In genomic region chr1:5273938-5274337, GRCm38 (mm10) we compare ENCODE assay signal across 26 mouse cellular contexts.
DNase-seq lines count a peak whose midpoint lies in the region; ATAC-seq and TF ChIP-seq lines count a peak whose summit lies in the region.
"Had no signal": no experiment of that assay in that cellular context is flagged by ENCODE, and none has a peak within 500 bp of the region (broad histone marks: within the 10 kb centered on the region; RNA-seq: fewer than 3 reads in every experiment).

No protein-coding gene starts in this region.

- TF ChIP-seq CTCF in midbrain, postnatal 0 days (IDR thresholded peaks at IDR 0.05): no peak

- H3K4me2 ChIP-seq in forebrain, embryonic 14.5 days (ENCODE audit: low read length): no peak overlapping the region
- no peak overlapping the region for H3K4me2 ChIP-seq in forebrain, embryonic 12.5 days
- H3K4me2 ChIP-seq in hindbrain, embryonic 16.5 days (ENCODE audit: low read length): no peak overlapping the region
- H3K4me2 ChIP-seq in hindbrain, embryonic 11.5 days (replicated peaks; ENCODE audit: low read depth, low read length): no peak overlapping the region
- H3K4me2 ChIP-seq in midbrain, postnatal 0 days (ENCODE audit: low read depth, low read length, poor library complexity, severe bottlenecking): no peak overlapping the region
- H3K4me2 ChIP-seq in midbrain, embryonic 15.5 days: no peak overlapping the region
- H3K4me2 ChIP-seq: embryonic facial prominence, embryonic 13.5 days; heart, embryonic 11.5 days; hindbrain, embryonic 14.5 days; intestine, embryonic 15.5 days had no signal

- DNase-seq in forebrain, embryonic 14.5 days (ENCODE audit: low spot score): peak; percentile 4
- DNase-seq in hindbrain, embryonic 11.5 days (ENCODE audit: low spot score): no peak
- peak; percentile 13 for DNase-seq in midbrain, postnatal 0 days (ENCODE audit: low spot score)
- DNase-seq: adrenal gland, postnatal 10 days; adrenal gland, postnatal 36 days; B cell, adult 2 months; cerebellum, adult 11 months; cerebellum, adult 2 months; cerebellum, adult 9-11 months; cerebellum, postnatal 25 days; gastrocnemius, adult 2 months; gastrocnemius, postnatal 14 days; heart, adult 11 months; kidney, adult 11 months had no signal

- H3K9me3 ChIP-seq in forebrain, embryonic 14.5 days (replicated peaks; ENCODE audit: control insufficient read depth, low read length): no peaks in the 10 kb centered on the region
- H3K9me3 ChIP-seq in forebrain, embryonic 12.5 days: no peaks in the 10 kb centered on the region
- no peaks in the 10 kb centered on the region for H3K9me3 ChIP-seq in hindbrain, embryonic 16.5 days (ENCODE audit: control insufficient read depth, low read length)
- no peaks in the 10 kb centered on the region for H3K9me3 ChIP-seq in hindbrain, embryonic 11.5 days (ENCODE audit: control insufficient read depth, low read length)
- H3K9me3 ChIP-seq in midbrain, postnatal 0 days (ENCODE audit: low read length): no peaks in the 10 kb centered on the region
- no peaks in the 10 kb centered on the region for H3K9me3 ChIP-seq in midbrain, embryonic 15.5 days
- H3K9me3 ChIP-seq: embryonic facial prominence, embryonic 13.5 days; forebrain, embryonic 10.5 days; G1E; intestine, embryonic 15.5 days had no signal

- H3K27me3 ChIP-seq in forebrain, embryonic 14.5 days (replicated peaks; ENCODE audit: control insufficient read depth, insufficient read depth, low read length): no peaks in the 10 kb centered on the region
- no peaks in the 10 kb centered on the region for H3K27me3 ChIP-seq in forebrain, embryonic 12.5 days
- H3K27me3 ChIP-seq in hindbrain, embryonic 16.5 days (replicated peaks; ENCODE audit: control insufficient read depth, insufficient read depth, low read length): no peaks in the 10 kb centered on the region
- no peaks in the 10 kb centered on the region for H3K27me3 ChIP-seq in hindbrain, embryonic 11.5 days (ENCODE audit: control insufficient read depth, insufficient read depth, low read length)
- H3K27me3 ChIP-seq in midbrain, postnatal 0 days (ENCODE audit: insufficient read depth, low read length): no peaks in the 10 kb centered on the region
- no peaks in the 10 kb centered on the region for H3K27me3 ChIP-seq in midbrain, embryonic 15.5 days (replicated peaks)
- H3K27me3 ChIP-seq: CH12.LX; embryonic facial prominence, embryonic 13.5 days; intestine, embryonic 15.5 days; Patski had no signal

- H3K27ac ChIP-seq in forebrain, embryonic 14.5 days (ENCODE audit: low read depth, low read length): no peak overlapping the region
- H3K27ac ChIP-seq in forebrain, embryonic 12.5 days: no peak overlapping the region
- H3K27ac ChIP-seq in hindbrain, embryonic 16.5 days (ENCODE audit: low read depth, low read length): no peak overlapping the region
- no peak overlapping the region for H3K27ac ChIP-seq in hindbrain, embryonic 11.5 days (ENCODE audit: low read depth, low read length)
- H3K27ac ChIP-seq in midbrain, postnatal 0 days (ENCODE audit: low read depth, low read length): no peak overlapping the region
- no peak overlapping the region for H3K27ac ChIP-seq in midbrain, embryonic 15.5 days
- H3K27ac ChIP-seq: embryonic facial prominence, embryonic 13.5 days; forebrain, embryonic 10.5 days; gastrocnemius, adult 2 months; hindbrain, embryonic 14.5 days; intestine, embryonic 15.5 days had no signal

- no peaks in the 10 kb centered on the region for H3K36me3 ChIP-seq in forebrain, embryonic 14.5 days (ENCODE audit: control insufficient read depth, insufficient read depth, low read length)
- H3K36me3 ChIP-seq in forebrain, embryonic 12.5 days (replicated peaks): no peaks in the 10 kb centered on the region
- no peaks in the 10 kb centered on the region for H3K36me3 ChIP-seq in hindbrain, embryonic 16.5 days (ENCODE audit: control insufficient read depth, insufficient read depth, low read length)
- H3K36me3 ChIP-seq in hindbrain, embryonic 11.5 days (ENCODE audit: control insufficient read depth, insufficient read depth, low read length): no peaks in the 10 kb centered on the region
- H3K36me3 ChIP-seq in midbrain, postnatal 0 days (ENCODE audit: insufficient read depth, low read length): no peaks in the 10 kb centered on the region
- no peaks in the 10 kb centered on the region for H3K36me3 ChIP-seq in midbrain, embryonic 15.5 days (replicated peaks)
- H3K36me3 ChIP-seq: embryonic facial prominence, embryonic 13.5 days; forebrain, embryonic 10.5 days; G1E; intestine, embryonic 15.5 days had no signal

- H3K9ac ChIP-seq in forebrain, embryonic 14.5 days (ENCODE audit: low read length): no peak overlapping the region
- no peak overlapping the region for H3K9ac ChIP-seq in forebrain, embryonic 12.5 days
- H3K9ac ChIP-seq in hindbrain, embryonic 16.5 days (ENCODE audit: low read depth, low read length): no peak overlapping the region
- no peak overlapping the region for H3K9ac ChIP-seq in hindbrain, embryonic 11.5 days (ENCODE audit: low read depth, low read length)
- no peak overlapping the region for H3K9ac ChIP-seq in midbrain, postnatal 0 days (replicated peaks; ENCODE audit: low read length, poor library complexity, severe bottlenecking)
- no peak overlapping the region for H3K9ac ChIP-seq in midbrain, embryonic 15.5 days
- H3K9ac ChIP-seq: embryonic facial prominence, embryonic 13.5 days; hindbrain, embryonic 14.5 days; intestine, embryonic 15.5 days had no signal

- no peaks in the 10 kb centered on the region for H3K4me1 ChIP-seq in forebrain, embryonic 14.5 days (ENCODE audit: control insufficient read depth, insufficient read depth, low read length)
- H3K4me1 ChIP-seq in forebrain, embryonic 12.5 days: no peaks in the 10 kb centered on the region
- no peaks in the 10 kb centered on the region for H3K4me1 ChIP-seq in hindbrain, embryonic 16.5 days (ENCODE audit: control insufficient read depth, insufficient read depth, low read depth, low read length)
- H3K4me1 ChIP-seq in hindbrain, embryonic 11.5 days (replicated peaks; ENCODE audit: control insufficient read depth, insufficient read depth, low read length): no peaks in the 10 kb centered on the region
- no peaks in the 10 kb centered on the region for H3K4me1 ChIP-seq in midbrain, postnatal 0 days (ENCODE audit: insufficient read depth, low read length)
- no peaks in the 10 kb centered on the region for H3K4me1 ChIP-seq in midbrain, embryonic 15.5 days
- H3K4me1 ChIP-seq: embryonic facial prominence, embryonic 13.5 days; forebrain, embryonic 10.5 days; intestine, embryonic 15.5 days had no signal

- no peak overlapping the region for H3K4me3 ChIP-seq in forebrain, embryonic 14.5 days (ENCODE audit: low read depth, low read length)
- no peak overlapping the region for H3K4me3 ChIP-seq in forebrain, embryonic 12.5 days (replicated peaks)
- H3K4me3 ChIP-seq in hindbrain, embryonic 16.5 days (ENCODE audit: low read length): no peak overlapping the region
- no peak overlapping the region for H3K4me3 ChIP-seq in hindbrain, embryonic 11.5 days (ENCODE audit: low read depth, low read length)
- H3K4me3 ChIP-seq in midbrain, postnatal 0 days (ENCODE audit: low read depth, low read length): no peak overlapping the region
- no peak overlapping the region for H3K4me3 ChIP-seq in midbrain, embryonic 15.5 days
- H3K4me3 ChIP-seq: embryonic facial prominence, embryonic 13.5 days; forebrain, embryonic 10.5 days; gastrocnemius, adult 2 months; intestine, embryonic 15.5 days had no signal

- ATAC-seq in forebrain, embryonic 14.5 days: no peak
- no peak for ATAC-seq in forebrain, embryonic 12.5 days (ENCODE audit: low FRiP score)
- peak; percentile 42; the same call in 1 of the 2 replicates for ATAC-seq in hindbrain, embryonic 16.5 days
- no peak for ATAC-seq in hindbrain, embryonic 11.5 days (ENCODE audit: low FRiP score)
- no peak for ATAC-seq in midbrain, postnatal 0 days (ENCODE audit: low FRiP score)
- no peak; the same call in 1 of the 2 replicates for ATAC-seq in midbrain, embryonic 15.5 days (replicated peaks)
- ATAC-seq: forebrain, embryonic 16.5 days; intestine, embryonic 15.5 days; Patski had no signal
